Mouse (Mus musculus) gastrocnemius, adult 2 months (tissue): ENCODE data around the gene Rad51b. TPM values are rescaled to one million over a fixed set of nuclear protein-coding genes. Genes with fewer than 3 reads are reported as not detected.

Experiments
- DNase-seq: peaks from one replicate; pipeline ENCODE4 v3.0.0; 2022
- H3K27ac ChIP-seq: fragments of 200-600 bp; 2 replicates; pipeline ENCODE4 v1.8.1; 2022; ENCODE audit warnings: mild to moderate bottlenecking
- H3K4me3 ChIP-seq: fragments of 200-600 bp; 2 replicates; pipeline ENCODE4 v1.8.1; 2022; ENCODE audit warnings: mild to moderate bottlenecking, moderate library complexity
- CTCF ChIP-seq: fragments of 200-600 bp; IDR thresholded peaks from 2 replicates; pipeline ENCODE4 v1.8.1; 2022; ENCODE audit warnings: antibody characterized with exemption, mild to moderate bottlenecking, moderate library complexity
- intact Hi-C: fragments of 180-260 bp; cut with DNase I; formaldehyde crosslinking; loops from one replicate; pipeline ENCODE4 v1.15.1; 2025
- total RNA-seq, 2 experiments: library from RNA; stranded (reverse); gene quantifications; 2 replicates each; pipeline ENCODE4 v1.2.3; 2021

The Rad51b gene
- total RNA-seq, 2 experiments from 2014 or later = 0.11 TPM; not detected in 1

DNA sequence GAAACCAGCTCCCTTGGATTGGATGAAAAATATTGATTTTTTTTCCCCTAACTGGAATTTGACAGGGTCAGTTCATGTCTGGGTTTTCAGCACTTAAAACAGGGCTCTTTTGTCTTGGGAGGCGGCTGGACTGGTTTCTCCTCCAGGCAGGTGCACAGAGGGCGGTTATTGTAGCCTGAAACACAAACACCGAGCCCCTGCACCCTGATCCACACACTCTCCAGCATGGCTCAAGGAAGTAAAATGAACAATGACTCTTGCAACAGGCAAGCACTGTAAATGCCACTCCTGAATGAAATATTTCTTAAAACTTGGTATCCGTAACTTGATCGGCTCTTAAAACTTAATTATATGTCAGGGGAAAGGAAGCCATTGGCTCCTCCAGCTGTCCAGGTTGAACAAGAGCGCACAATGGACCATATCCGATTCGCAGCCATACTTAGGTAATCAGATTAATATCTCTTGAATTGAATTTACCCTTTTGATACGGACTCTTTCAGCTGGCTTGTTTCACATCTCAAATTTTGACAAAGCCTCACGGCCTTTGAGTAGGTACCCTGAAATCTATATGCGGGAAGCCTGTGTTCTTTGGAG, 377.9 kb downstream of the Rad51b start:
- intact Hi-C loops = no loop called here
- no peak overlapping the region for H3K4me3 ChIP-seq
- H3K27ac ChIP-seq = peak overlapping the region; percentile 79
- no peak for DNase-seq
- no peak for TF ChIP-seq CTCF

GRCm38 (mm10) chr12:79675440-79676176, 378.5 kb downstream of the Rad51b start:
- DNase-seq = peak; percentile 46
- TF ChIP-seq CTCF = no peak
- intact Hi-C loops = no loop called here
- Histone ChIP-seq H3K4me3 (peak overlapping the region; percentile 4; the same call in 1 of the 2 replicates), H3K27ac (peak overlapping the region; percentile 79)

GRCm38 (mm10) chr12:79676251-79676650, 379.2 kb downstream of the Rad51b start:
- Histone ChIP-seq H3K27ac (peak overlapping the region; percentile 79), H3K4me3 (no peak overlapping the region)
- no peak for TF ChIP-seq CTCF
- no peak for DNase-seq
- intact Hi-C loops = no loop called here

GRCm38 (mm10) chr12:79676896-79677295, 379.8 kb downstream of the Rad51b start:
- DNase-seq = no peak
- Histone ChIP-seq H3K27ac (peak overlapping the region; percentile 79), H3K4me3 (no peak overlapping the region)
- TF ChIP-seq CTCF = no peak
- intact Hi-C loops = no loop called here

- H3K4me3 ChIP-seq = no peak overlapping the region
- no peak for TF ChIP-seq CTCF
- H3K27ac ChIP-seq = peak overlapping the region; percentile 56
- intact Hi-C loops = no loop called here
- no peak for DNase-seq
Observed at GRCm38 (mm10) chr12:79679251-79679901, 382.3 kb downstream of the Rad51b start.

DNA sequence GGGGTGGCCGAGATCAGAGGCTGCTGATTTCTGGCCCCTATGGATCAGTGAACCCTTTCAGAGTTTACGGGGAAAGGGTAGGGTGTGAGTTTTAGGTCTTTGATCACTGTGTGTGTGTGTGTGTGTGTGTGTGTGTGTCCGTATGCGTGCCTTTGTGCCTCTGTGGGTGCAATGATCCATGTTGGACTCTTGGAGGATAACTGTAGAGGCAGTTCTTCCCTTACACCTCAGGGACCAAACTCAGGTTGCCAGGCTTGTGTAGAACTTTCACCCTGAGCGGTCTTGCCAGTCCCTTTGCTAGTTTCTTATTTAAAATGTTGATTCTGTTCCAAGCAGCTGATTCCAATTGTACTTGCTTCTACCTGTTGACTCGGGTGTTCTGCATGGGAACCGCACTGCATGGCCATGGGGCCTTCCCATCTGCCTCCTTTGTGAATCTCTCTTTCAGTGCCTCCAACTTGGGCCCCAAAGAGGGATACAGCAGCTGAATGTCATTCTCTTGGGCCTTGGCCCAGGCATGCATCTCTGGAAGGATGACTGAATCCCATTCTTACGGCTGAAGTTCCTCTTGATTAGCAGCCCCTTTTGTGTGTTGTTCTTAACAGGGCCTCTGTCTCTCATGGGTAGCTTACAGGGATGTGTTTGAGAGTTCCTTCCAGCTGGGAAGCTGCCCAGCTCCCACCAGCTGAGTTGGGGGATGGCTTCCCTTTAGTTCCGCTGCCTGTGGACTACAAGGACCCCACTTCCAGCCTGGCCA, 383.0 kb downstream of the Rad51b start:
- no peak for DNase-seq
- no peak for TF ChIP-seq CTCF
- Histone ChIP-seq H3K27ac (peak overlapping the region; percentile 56; the same call in 1 of the 2 replicates), H3K4me3 (no peak overlapping the region)
- intact Hi-C loops = no loop called here

GRCm38 (mm10) chr12:79680698-79681072, 383.6 kb downstream of the Rad51b start:
- Histone ChIP-seq H3K27ac (peak overlapping the region; percentile 38; the same call in 1 of the 2 replicates), H3K4me3 (no peak overlapping the region)
- DNase-seq = no peak
- intact Hi-C loops = no loop called here
- no peak for TF ChIP-seq CTCF

DNA sequence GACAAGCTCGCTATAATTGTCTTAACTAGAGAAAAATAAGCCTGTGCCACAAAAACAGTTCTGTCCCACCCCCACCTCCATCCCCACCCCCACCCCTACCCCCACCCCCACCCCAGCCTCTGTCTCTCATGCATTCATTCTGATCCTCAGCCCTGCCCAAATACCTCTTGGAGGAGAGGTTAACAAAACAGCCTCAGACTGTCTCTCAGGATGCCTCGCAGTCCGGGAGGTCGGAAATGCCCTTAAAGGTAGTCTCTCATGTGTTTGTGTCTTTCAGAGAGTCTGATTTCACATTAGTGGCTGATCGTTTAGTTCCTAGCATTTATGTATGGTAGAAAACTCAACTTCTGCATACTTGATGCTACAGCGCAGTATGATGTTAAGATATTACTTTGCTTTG, 384.5 kb downstream of the Rad51b start:
- Histone ChIP-seq H3K4me3 (no peak overlapping the region), H3K27ac (no peak overlapping the region)
- TF ChIP-seq CTCF = no peak
- no peak for DNase-seq
- intact Hi-C loops = no loop called here

GRCm38 (mm10) chr12:79683350-79683749, 386.3 kb downstream of the Rad51b start:
- Histone ChIP-seq H3K4me3 (no peak overlapping the region), H3K27ac (peak overlapping the region; percentile 59)
- intact Hi-C loops = no loop called here
- TF ChIP-seq CTCF = no peak
- no peak for DNase-seq

DNA sequence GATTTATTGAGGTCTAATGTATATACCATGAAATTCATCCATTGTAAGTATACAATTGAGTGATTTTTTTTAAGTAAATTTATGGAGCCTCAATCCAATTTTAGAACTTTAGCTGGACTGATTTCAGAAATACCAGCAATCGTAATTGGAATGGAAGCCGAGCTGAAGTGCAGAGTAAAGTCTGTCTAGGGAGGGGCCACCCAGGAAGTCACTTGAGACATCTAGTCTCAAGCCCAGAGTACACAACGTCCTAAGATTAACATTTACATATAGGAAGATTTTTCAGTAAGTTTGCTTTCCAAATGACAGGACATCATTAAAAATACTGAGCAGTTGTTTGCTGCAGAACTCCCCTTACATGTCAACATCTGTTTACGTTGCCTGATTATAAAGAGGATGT, 386.7 kb downstream of the Rad51b start:
- intact Hi-C loops = no loop called here
- Histone ChIP-seq H3K4me3 (no peak overlapping the region), H3K27ac (peak overlapping the region; percentile 59)
- no peak for DNase-seq
- no peak for TF ChIP-seq CTCF

DNA sequence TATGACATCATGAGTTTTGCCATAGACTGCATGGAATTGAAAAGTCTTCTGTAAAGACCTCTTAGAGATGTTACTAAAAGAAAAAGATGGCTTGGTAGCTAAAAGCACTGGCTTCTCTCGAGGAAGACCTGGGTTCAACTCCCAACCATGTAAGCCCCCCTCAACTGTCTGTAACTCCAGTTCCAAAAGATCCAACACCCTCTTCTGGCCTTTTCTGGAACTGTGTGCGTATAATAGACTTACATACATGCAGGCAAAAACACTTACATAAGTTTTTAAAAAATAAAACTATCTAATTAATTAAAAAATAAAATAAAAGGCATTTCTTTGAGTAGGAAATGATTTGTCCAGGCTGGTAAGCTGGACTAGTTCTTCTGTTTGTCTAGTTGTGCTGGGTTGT, 387.3 kb downstream of the Rad51b start:
- no peak overlapping the region for H3K4me3 ChIP-seq
- peak; percentile 26; the same call in 1 of the 2 replicates for TF ChIP-seq CTCF
- DNase-seq = no peak
- intact Hi-C loops = no loop called here
- peak overlapping the region; percentile 59 for H3K27ac ChIP-seq

DNA sequence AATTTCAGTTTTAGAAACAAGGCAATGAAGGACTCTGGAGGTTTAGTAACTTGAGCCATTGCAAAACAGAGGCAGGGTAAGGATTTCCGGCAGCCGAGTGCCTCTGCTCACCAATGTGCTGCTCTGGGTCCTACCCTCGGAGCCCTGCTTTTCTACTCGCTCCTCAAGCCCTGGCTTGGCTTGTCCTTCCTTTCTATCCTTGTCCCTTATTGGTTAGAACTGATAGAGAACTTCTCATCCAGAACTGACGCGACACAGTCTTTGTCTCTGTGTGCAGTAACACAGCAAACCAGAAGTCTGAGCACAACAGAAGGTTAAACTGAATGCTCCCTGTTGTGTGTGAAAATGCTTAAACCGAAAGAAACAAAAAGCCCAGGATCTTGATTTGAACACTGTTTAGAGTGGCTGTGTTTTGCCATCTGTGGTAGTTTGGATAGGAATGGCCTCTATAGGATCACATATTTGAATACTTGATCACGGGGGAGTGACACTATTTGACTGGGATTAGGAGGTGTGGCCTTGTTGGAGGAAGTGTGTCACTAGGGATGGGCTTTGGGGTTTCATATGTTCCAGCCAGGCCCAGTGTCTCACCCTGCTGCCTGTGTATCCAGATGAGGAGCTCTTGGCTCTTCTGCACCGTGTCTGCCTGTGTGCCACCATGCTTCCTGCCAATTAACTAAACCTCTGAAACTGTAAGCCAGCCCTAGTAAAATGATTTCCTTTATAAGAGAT, 389.7 kb downstream of the Rad51b start:
- TF ChIP-seq CTCF = no peak
- Histone ChIP-seq H3K4me3 (no peak overlapping the region), H3K27ac (no peak overlapping the region)
- DNase-seq = no peak
- intact Hi-C loops = no loop called here
